Mouse (Mus musculus) liver, postnatal 0 days (tissue): Measurements from ENCODE around the gene Mycbp2.

Experiments
- CTCF ChIP-seq: sonication (generic); IDR thresholded peaks from 2 replicates; pipeline ENCODE4 v1.5.1; 2016; ENCODE audit warnings: antibody characterized with exemption, low read depth
- EP300 ChIP-seq: IDR thresholded peaks from 2 replicates; pipeline ENCODE4 v1.6.1; 2016; ENCODE audit warnings: antibody characterized with exemption, low read depth, mild to moderate bottlenecking

- TF ChIP-seq EP300 (no peak), CTCF (no peak)
Measured at GRCm38 (mm10) chr14:103363199-103363598, 16.6 kb upstream of the Mycbp2 start.
